Mouse (Mus musculus) testis, adult 2 months (tissue): ENCODE measurements around the gene Foxj3.

Experiments
- CTCF ChIP-seq: fragments of 200-500 bp; IDR thresholded peaks from 2 replicates; pipeline ENCODE4 v1.5.1; 2012; ENCODE audit warnings: low read depth, mild to moderate bottlenecking, inconsistent platforms, low read length, moderate library complexity; ENCODE audit not compliant: control insufficient read depth, insufficient read depth, insufficient replicate concordance
- POLR2A ChIP-seq: fragments of 200-500 bp; IDR thresholded peaks from 2 replicates; pipeline ENCODE4 v1.6.1; 2012; ENCODE audit warnings: low read depth, mild to moderate bottlenecking, inconsistent platforms, low read length, moderate library complexity; ENCODE audit not compliant: control insufficient read depth

DNA sequence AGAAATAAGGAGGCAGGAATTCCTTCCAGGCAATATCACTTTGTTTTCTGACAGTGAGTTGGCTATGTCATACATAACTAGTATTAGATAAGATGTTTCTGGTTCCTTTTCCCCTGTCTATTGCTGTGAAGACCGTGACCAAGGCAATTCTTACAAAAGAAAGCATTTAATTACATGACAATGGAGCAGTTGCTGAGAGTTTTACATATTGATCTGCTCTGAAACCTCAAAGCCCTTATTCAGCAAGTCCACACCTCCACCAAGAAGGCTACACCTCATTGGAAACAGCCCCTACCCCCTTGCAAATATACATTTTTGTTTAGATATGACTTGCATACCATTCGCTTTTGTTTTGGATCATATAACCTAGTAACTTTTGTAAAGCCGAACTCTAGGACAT lies 55.7 kb downstream of the Foxj3 start:
- no peak for TF ChIP-seq POLR2A
- TF ChIP-seq CTCF: no peak
